Mouse (Mus musculus): ENCODE results near the gene Rbm5.

Gene Rbm5

DNA sequence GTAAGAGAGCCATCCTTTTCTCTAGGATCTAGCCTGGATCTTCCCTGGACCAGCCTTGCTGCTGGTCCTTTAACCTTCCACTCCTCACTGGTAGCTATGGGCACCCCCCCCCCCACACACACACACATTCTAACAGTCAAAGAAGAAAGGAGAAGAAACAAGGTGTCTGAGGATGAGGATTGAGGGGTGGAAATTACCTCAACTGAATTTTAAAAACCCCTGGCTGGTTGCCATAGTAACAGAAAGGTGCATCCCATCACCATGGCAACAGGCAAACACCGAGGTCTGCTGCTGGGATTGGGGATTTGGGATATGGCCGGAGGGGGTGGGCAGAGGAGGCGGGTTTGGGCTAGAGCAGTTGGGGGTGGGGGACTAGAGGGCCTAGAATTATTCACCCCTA is 41.1 kb downstream of the Rbm5 start:
- no peak for DNase-seq (ENCODE audit: low spot score)

GRCm38 (mm10) chr9:107728919-107729670 is 41.7 kb downstream of the Rbm5 start:
- DNase-seq (ENCODE audit: low spot score): no peak

DNA sequence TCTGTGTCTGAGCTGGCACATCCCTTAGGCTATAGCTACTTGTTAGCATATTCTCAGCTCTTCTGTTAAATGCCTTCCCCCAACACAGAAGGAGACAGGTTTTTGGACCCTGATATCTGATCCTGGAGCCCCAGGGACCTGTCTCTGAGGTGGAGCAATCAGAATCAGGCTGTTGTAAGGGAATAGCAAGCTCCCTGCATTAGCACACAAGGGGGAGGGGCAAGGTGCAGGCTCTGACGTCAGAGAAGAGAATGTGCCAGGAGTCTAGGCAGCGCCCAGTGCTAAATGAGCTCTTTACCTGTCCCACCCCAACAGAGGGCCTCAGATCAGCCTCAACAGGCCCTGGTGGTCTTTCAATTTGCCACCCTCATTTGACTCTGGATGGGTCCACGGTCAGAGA is 43.8 kb downstream of the Rbm5 start:
- DNase-seq (ENCODE audit: low spot score): no peak

GRCm38 (mm10) chr9:107724796-107725195 is 46.0 kb downstream of the Rbm5 start:
- no peak for DNase-seq (ENCODE audit: low spot score)

- no peak for DNase-seq (ENCODE audit: low spot score)
Observed at GRCm38 (mm10) chr9:107723794-107724531, 46.8 kb downstream of the Rbm5 start.

GRCm38 (mm10) chr9:107723292-107723691 is 47.5 kb downstream of the Rbm5 start:
- no peak for DNase-seq (ENCODE audit: low spot score)

GRCm38 (mm10) chr9:107718781-107719540 is 51.8 kb downstream of the Rbm5 start:
- DNase-seq (ENCODE audit: low spot score): no peak

DNA sequence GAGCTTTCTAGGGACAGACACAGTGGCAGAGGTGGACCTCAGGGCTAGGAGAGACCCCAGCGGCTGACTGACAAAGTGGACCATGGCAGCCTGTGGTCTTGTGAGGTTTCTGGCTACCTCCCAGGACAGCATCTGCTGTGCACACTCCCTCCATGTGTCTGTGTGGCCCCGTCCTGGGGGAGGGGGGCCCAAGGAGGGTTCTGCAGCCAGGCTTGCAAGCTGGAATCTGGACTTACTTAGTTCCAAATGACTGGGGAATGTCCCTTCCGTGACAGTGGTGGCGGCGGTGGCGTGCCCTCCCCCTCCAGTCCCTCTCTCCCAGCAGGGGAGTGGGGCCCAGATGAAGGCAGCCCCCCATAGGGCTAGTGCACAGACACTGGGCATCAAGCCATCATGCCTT is 53.8 kb downstream of the Rbm5 start:
- DNase-seq (ENCODE audit: low spot score): no peak

GRCm38 (mm10) chr9:107715632-107716031 is 55.2 kb downstream of the Rbm5 start:
- no peak for DNase-seq (ENCODE audit: low spot score)

DNA sequence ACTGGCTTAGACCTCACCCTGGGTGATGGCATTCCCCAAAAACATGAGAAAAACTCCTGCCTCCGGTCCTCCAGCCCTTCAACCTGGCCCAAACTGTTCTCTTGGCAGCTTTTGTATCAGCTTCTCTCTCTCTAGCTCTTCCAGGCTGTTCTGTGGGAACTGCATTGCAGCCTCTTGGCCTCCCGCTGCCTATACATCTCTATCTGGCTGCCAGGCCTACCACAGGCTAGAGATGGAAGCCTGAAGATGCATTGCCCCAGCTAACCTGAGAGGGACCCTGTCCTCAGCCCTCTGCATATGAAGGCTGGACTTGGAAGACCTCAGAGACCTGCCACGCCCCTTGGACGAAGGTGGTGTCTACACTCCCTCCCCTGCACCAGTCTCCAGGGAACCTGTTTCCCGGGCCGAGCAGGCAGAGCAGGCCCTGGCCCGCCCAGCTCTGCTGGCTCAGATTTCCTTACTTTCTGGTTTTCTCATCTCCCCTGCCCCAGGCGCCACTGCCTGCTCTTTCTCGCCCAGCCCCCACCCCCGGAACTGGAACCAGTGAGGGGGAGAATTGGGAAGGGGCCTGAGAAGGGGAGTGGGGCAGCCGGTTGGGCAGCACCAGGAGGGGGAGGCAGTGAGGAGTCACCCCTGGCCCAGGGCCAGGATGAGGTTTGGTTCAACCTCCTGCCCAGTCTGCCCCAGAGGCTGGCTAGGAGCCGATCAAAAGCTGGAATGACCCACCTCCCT is 56.4 kb downstream of the Rbm5 start:
- peak; percentile 61 for DNase-seq (ENCODE audit: low spot score)

DNA sequence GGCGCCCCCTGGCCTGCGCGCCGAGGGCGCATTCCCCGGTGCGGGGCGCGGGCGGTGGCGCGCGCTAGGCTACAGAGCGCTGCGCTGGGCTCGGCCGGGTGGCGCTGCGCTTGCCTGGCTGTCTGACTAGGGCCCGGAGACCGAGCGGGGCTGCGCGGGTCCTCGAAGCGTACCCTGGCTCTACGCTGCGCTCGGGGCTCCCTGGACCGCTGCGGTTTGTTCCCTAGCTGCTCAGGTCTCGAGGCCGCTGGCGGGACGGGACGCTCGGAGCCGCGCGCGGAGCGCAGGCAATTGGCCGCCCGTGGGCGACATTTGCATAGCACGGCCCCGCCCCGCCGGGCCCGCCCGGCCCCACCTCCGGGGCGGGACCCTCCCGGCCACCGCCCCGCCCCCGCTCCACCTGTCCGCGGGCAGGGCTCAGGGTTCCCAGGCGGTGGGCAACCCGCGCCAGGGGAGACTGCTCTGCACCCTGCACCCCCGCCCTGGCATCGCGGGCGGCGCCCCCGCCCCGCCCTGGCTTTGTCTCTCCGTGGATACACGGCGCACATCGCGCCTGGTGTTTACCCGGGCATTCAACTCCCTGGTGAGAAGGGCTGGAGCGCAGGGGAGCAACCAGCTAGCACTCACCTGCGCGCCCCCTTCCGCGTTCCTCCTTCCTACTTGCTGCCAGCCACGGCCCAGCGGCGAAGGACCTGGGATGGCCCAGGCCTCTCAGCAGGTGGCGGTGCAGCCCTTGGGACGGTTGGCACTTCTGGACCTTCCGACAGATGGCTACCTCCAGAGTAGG is 60.9 kb downstream of the Rbm5 start, which contains the start of gene Sema3f:
Sema3f (minus strand) TSS at position 779 of the 787 bp plus-strand sequence.
- DNase-seq (ENCODE audit: low spot score): peak; percentile 83

- DNase-seq (ENCODE audit: low spot score): no peak
Observed at GRCm38 (mm10) chr9:107709096-107709696, 61.6 kb downstream of the Rbm5 start.

DNA sequence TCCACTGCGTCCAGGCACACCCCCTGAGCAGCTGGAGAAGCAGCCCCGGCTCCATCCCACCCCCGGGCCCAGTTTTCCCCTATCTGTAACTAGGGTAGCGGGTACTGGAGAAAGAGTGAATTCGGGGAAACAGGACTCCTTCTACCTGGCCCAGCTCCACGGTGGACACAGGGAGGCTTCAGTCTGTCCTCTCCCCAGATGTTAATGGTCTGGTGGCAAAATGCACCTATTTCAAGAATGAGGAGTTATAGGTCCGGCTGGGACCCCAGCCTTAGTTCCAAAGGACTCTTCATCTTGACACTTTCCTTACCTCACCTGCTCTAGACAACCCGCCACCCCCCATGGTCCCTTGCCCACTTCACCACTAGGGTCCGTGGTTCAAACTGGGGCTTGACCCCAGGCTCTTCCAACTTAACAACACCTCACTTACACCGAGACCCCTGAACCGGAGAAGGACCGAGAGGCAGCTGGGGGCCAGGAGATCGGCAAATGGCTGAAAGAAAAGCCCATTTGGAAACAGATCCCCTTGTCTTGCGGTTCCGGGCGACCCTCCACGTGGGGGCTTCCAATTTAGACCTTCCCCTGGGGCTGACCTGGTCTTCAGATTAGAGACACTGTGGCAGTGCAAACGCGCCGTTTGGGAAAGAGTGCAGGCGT is 62.2 kb downstream of the Rbm5 start:
- no peak for DNase-seq (ENCODE audit: low spot score)

- no peak for DNase-seq (ENCODE audit: low spot score)
Observed at GRCm38 (mm10) chr9:107707701-107708438, 62.9 kb downstream of the Rbm5 start.

- no peak for DNase-seq (ENCODE audit: low spot score)
Observed at GRCm38 (mm10) chr9:107706781-107707211, 64.0 kb downstream of the Rbm5 start.

- DNase-seq (ENCODE audit: low spot score): no peak
Observed at GRCm38 (mm10) chr9:107703337-107704122, 67.3 kb downstream of the Rbm5 start.

- no peak for DNase-seq (ENCODE audit: low spot score)
Observed at GRCm38 (mm10) chr9:107702606-107703185, 68.1 kb downstream of the Rbm5 start.

DNA sequence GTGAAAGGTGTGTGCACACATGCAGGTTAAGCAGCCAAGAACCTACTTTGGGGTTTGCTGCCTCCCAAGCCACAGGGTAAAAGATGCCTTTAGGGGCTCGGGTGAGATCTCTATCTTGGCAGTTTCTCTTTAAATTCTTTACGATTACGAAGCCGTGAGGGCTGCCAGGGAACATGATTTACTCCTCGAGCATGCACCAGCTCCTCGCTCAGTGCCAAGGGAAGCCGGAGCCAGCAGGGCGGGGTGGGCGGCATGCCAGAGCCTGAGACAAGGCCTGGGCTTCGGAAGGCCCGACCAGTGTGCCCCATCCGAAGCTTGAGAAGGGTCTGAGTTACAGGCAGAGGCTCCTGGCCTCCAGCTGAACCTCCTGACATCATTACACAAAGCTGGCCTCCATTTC is 69.2 kb downstream of the Rbm5 start:
- DNase-seq (ENCODE audit: low spot score): no peak

Data from testis, postnatal 14 days (tissue).